Mouse (Mus musculus): ENCODE data around the gene Atp5k. TPM values are rescaled to one million over a fixed set of nuclear protein-coding genes. Genes with fewer than 3 reads are reported as not detected.

Gene Atp5k
- 608 and 702 TPM in 2 replicates for polyA plus RNA-seq (2015; fragmentation: Nextera tagmentation; extraction: Ambion mirVana)

DNA sequence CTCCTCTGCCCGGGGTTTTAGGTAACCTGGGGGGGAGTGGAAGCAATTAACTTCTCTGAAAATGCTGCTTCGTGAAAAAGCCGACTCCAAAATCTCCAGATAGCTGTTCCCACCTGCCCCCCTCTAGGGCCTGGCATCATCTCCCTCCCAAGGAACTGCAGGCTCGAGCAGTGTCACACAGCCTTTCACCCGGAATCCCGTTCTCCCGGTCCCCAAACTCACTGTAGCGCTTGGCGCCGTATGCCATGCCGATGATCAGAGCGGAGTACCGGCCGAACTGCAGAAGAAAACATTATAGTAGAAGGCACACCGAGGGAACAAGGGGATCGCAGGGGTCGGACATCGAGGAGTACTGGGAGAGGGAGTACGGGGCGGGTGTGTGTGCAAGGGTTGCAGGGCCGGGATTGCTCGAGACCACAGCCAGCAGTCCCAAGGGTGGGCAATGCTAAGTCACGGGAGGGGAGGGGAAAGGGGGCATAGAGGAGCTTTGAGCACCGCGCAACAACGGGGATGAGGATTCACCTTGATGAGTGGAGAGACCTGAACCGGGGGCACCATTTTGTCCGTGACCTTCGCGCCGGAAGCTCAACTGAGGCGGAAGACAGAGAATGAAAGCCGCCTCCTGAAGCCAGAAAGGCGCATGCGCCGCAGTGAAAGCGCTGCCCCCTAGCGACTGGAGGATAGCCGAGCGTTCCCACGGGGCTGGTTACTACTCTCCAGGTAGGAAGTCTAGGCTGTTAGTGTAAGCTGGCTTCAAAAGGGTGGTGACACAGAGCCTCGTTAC, at the start of gene Atp5k:
Gene Atp5k, minus strand, starts transcription at position 645 of the 784 bp plus-strand sequence.

DNA sequence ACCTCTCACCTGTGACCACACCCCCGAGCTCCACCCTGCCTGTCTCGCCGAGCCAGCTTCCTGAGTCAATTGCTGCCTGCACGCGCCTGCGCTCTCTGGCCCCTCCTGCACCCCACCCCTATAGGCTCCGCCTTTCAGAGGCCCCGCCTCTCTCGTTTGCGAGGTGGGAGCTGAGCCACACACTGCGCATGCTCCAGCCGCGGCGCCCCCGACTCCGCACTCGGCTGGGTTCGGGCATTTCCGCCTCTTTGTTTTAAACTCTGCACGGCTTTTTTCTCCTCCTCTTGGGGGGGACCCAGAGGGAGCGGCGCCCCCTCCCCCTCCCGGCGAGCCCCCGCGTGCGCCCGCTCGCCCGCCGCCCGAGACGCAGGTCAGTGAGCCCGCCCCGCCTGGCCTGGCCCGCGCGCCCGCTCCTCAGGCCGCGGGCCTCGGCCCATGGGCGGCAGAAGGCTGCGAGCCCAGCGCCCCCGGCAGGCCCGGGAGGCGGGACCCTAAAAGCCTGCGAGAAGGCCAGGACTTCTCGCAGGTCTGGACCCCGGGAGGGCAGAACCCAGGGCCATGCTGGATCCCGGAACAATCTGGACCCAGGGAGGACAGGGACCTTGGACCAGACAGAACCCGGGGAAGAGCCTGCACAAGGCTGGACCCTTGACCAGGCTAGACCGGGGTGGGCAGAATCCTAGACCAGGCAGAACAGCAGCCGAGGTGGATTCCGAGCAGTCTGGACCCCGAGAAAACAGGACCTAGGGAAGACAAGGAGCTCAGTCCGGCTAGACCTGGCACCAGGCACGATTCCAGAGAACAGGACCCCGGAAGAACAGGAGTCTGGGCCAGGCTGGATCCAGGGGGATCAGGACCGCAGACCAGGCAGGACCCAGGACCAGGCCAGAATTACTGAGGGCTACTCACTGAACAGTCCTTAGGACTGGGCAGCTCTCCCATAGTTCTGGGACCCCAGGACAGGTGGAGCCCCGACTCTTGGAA, 27.1 kb upstream of the Atp5k start, which contains the start of gene Pcgf3:
Gene Pcgf3, plus strand, starts transcription at position 151 of the 984 bp plus-strand sequence.

GRCm38 (mm10) chr5:108448785-108449668, 14.8 kb upstream of the Atp5k start, which contains the start of gene Mfsd7a:
Gene Mfsd7a (minus strand): TSS chr5:108448891.

DNA sequence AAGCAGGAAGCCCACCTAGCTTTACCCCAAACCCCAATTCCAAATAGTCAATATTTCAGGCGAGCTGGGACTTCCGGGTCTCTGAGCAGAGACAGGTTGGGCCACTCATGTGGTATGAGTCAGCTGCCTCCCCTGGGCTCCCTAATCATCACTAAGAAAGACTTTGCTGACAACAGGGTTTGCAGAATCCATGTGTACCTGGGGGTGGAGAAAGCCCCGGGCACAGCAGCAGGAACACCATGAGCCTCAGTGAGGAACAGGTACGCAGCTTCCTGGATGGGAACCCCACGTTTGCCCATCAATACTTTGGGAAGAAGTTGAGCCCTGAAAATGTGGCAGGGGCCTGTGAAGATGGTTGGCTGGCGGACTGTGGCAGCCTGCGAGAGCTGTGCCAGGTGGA, 46.0 kb downstream of the Atp5k start, which contains the start of gene Pde6b:
Gene Pde6b, plus strand, starts transcription at position 191 of the 400 bp plus-strand sequence.

Other genes with a start within 250 kb of the Atp5k start
- 33.3 and 36.1 TPM in 2 replicates for gene Dr1, start 165.6 kb downstream of the Atp5k start, polyA plus RNA-seq (2015; fragmentation: Nextera tagmentation; extraction: Ambion mirVana)
- gene Pigg, start 121.8 kb downstream of the Atp5k start, polyA plus RNA-seq (2015; fragmentation: Nextera tagmentation; extraction: Ambion mirVana) = 2.6 and 3.1 TPM in 2 replicates
- gene Gm42517, start 66.5 kb downstream of the Atp5k start, polyA plus RNA-seq (2015; fragmentation: Nextera tagmentation; extraction: Ambion mirVana) = 8.0 and 12.2 TPM in 2 replicates
- 0.09 and 0.28 TPM in 2 replicates for gene Pde6b, start 46.1 kb downstream of the Atp5k start, polyA plus RNA-seq (2015; fragmentation: Nextera tagmentation; extraction: Ambion mirVana)
- 0.09 TPM in 2 replicates for gene Mfsd7a, start 14.4 kb upstream of the Atp5k start, polyA plus RNA-seq (2015; fragmentation: Nextera tagmentation; extraction: Ambion mirVana)
- gene Pcgf3, start 26.8 kb upstream of the Atp5k start, polyA plus RNA-seq (2015; fragmentation: Nextera tagmentation; extraction: Ambion mirVana) = 13.3 and 14.5 TPM in 2 replicates
- gene Cplx1, start 115.6 kb upstream of the Atp5k start, polyA plus RNA-seq (2015; fragmentation: Nextera tagmentation; extraction: Ambion mirVana) = 402 and 444 TPM in 2 replicates
- 35.2 and 41.6 TPM in 2 replicates for gene Gak, start 195.3 kb upstream of the Atp5k start, polyA plus RNA-seq (2015; fragmentation: Nextera tagmentation; extraction: Ambion mirVana)
- 36.6 and 37.7 TPM in 2 replicates for gene Tmem175, start 195.3 kb upstream of the Atp5k start, polyA plus RNA-seq (2015; fragmentation: Nextera tagmentation; extraction: Ambion mirVana)
- gene Idua, start 225.9 kb upstream of the Atp5k start, polyA plus RNA-seq (2015; fragmentation: Nextera tagmentation; extraction: Ambion mirVana) = 9.2 and 10.1 TPM in 2 replicates
- 19.9 and 26.2 TPM in 2 replicates for gene Dgkq, start 235.2 kb upstream of the Atp5k start, polyA plus RNA-seq (2015; fragmentation: Nextera tagmentation; extraction: Ambion mirVana)
- 3.3 and 3.5 TPM in 2 replicates for gene Slc26a1, start 241.1 kb upstream of the Atp5k start, polyA plus RNA-seq (2015; fragmentation: Nextera tagmentation; extraction: Ambion mirVana)